Mouse (Mus musculus): ENCODE data around the gene Sprr2j-ps. TPM values are rescaled to one million over a fixed set of nuclear protein-coding genes. Genes with fewer than 3 reads are reported as not detected.

The Sprr2j-ps gene
- not detected in 2 replicates for polyA plus RNA-seq (2014; fragmentation: Nextera tagmentation; extraction: Ambion mirVana)

- Histone ChIP-seq H3K36me3 (ENCODE audit: control insufficient read depth, insufficient read depth, low read length) (no peaks in the 10 kb centered on the region), H3K4me1 (ENCODE audit: control insufficient read depth, insufficient read depth, low read length) (no peaks in the 10 kb centered on the region), H3K27me3 (replicated peaks; ENCODE audit: control insufficient read depth, insufficient read depth, low read length) (no peaks in the 10 kb centered on the region), H3K27ac (ENCODE audit: low read depth, low read length) (no peak within 1 kb of the TSS), H3K4me3 (ENCODE audit: low read depth, low read length) (no peak within 1 kb of the TSS), H3K9ac (ENCODE audit: low read length) (no peak within 1 kb of the TSS), H3K4me2 (ENCODE audit: low read length) (no peak within 1 kb of the TSS), H3K9me3 (replicated peaks; ENCODE audit: control insufficient read depth, low read length) (no peaks in the 10 kb centered on the region)
- WGBS = 91% methylated on average over 2 of the region's 2 CpGs
- no peak for ATAC-seq
- no peak for DNase-seq (ENCODE audit: low spot score)
Observed at GRCm38 (mm10) chr3:92417782-92418181, at the start of gene Sprr2j-ps. Gene Sprr2j-ps, plus strand, starts transcription at chr3:92418082.

- DNase-seq (ENCODE audit: low spot score) (no peak), ATAC-seq (no peak)
- H3K4me2 ChIP-seq (ENCODE audit: low read length) = no peak overlapping the region
- H3K27ac ChIP-seq (ENCODE audit: low read depth, low read length) = no peak overlapping the region
- no peaks in the 10 kb centered on the region for H3K27me3 ChIP-seq (replicated peaks; ENCODE audit: control insufficient read depth, insufficient read depth, low read length)
- no peak overlapping the region for H3K4me3 ChIP-seq (ENCODE audit: low read depth, low read length)
- no peaks in the 10 kb centered on the region for H3K36me3 ChIP-seq (ENCODE audit: control insufficient read depth, insufficient read depth, low read length)
- no peak overlapping the region for H3K9ac ChIP-seq (ENCODE audit: low read length)
- WGBS = 80% methylated on average over 2 of the region's 2 CpGs
- no peaks in the 10 kb centered on the region for H3K9me3 ChIP-seq (replicated peaks; ENCODE audit: control insufficient read depth, low read length)
- H3K4me1 ChIP-seq (ENCODE audit: control insufficient read depth, insufficient read depth, low read length) = no peaks in the 10 kb centered on the region
Observed at GRCm38 (mm10) chr3:92373613-92374012, 44.3 kb upstream of the Sprr2j-ps start.

GRCm38 (mm10) chr3:92385385-92385784 is 32.5 kb upstream of the Sprr2j-ps start, which contains the start of gene Sprr2h:
Gene Sprr2h, plus strand, starts transcription at chr3:92385685.
- 83% methylated on average over 1 of the region's 1 CpGs for WGBS
- no peak within 1 kb of the TSS for H3K4me3 ChIP-seq (ENCODE audit: low read depth, low read length)
- no peak within 1 kb of the TSS for H3K4me2 ChIP-seq (ENCODE audit: low read length)
- no peak within 1 kb of the TSS for H3K27ac ChIP-seq (ENCODE audit: low read depth, low read length)
- no peak for ATAC-seq
- H3K27me3 ChIP-seq (replicated peaks; ENCODE audit: control insufficient read depth, insufficient read depth, low read length) = no peaks in the 10 kb centered on the region
- H3K4me1 ChIP-seq (ENCODE audit: control insufficient read depth, insufficient read depth, low read length) = no peaks in the 10 kb centered on the region
- H3K36me3 ChIP-seq (ENCODE audit: control insufficient read depth, insufficient read depth, low read length) = no peaks in the 10 kb centered on the region
- H3K9me3 ChIP-seq (replicated peaks; ENCODE audit: control insufficient read depth, low read length) = no peaks in the 10 kb centered on the region
- H3K9ac ChIP-seq (ENCODE audit: low read length) = no peak within 1 kb of the TSS
- no peak for DNase-seq (ENCODE audit: low spot score)

- H3K9me3 ChIP-seq (replicated peaks; ENCODE audit: control insufficient read depth, low read length) = no peaks in the 10 kb centered on the region
- no peaks in the 10 kb centered on the region for H3K36me3 ChIP-seq (ENCODE audit: control insufficient read depth, insufficient read depth, low read length)
- ATAC-seq = no peak
- WGBS = 51% methylated on average over 1 of the region's 1 CpGs
- H3K4me1 ChIP-seq (ENCODE audit: control insufficient read depth, insufficient read depth, low read length) = no peaks in the 10 kb centered on the region
- peak; percentile 1 for DNase-seq (ENCODE audit: low spot score)
- H3K4me2 ChIP-seq (ENCODE audit: low read length) = no peak overlapping the region
- H3K27ac ChIP-seq (ENCODE audit: low read depth, low read length) = no peak overlapping the region
- no peaks in the 10 kb centered on the region for H3K27me3 ChIP-seq (replicated peaks; ENCODE audit: control insufficient read depth, insufficient read depth, low read length)
- H3K9ac ChIP-seq (ENCODE audit: low read length) = no peak overlapping the region
- H3K4me3 ChIP-seq (ENCODE audit: low read depth, low read length) = no peak overlapping the region
Observed at GRCm38 (mm10) chr3:92394301-92394700, 23.6 kb upstream of the Sprr2j-ps start.

- no peak within 1 kb of the TSS for H3K27ac ChIP-seq (ENCODE audit: low read depth, low read length)
- no peak within 1 kb of the TSS for H3K4me2 ChIP-seq (ENCODE audit: low read length)
- H3K4me1 ChIP-seq (ENCODE audit: control insufficient read depth, insufficient read depth, low read length) = no peaks in the 10 kb centered on the region
- H3K36me3 ChIP-seq (ENCODE audit: control insufficient read depth, insufficient read depth, low read length) = no peaks in the 10 kb centered on the region
- 88% methylated on average over 2 of the region's 2 CpGs for WGBS
- no peak within 1 kb of the TSS for H3K4me3 ChIP-seq (ENCODE audit: low read depth, low read length)
- DNase-seq (ENCODE audit: low spot score) (no peak), ATAC-seq (no peak)
- H3K27me3 ChIP-seq (replicated peaks; ENCODE audit: control insufficient read depth, insufficient read depth, low read length) = no peaks in the 10 kb centered on the region
- no peak within 1 kb of the TSS for H3K9ac ChIP-seq (ENCODE audit: low read length)
- H3K9me3 ChIP-seq (replicated peaks; ENCODE audit: control insufficient read depth, low read length) = no peaks in the 10 kb centered on the region
Observed at GRCm38 (mm10) chr3:92407691-92408090, 10.2 kb upstream of the Sprr2j-ps start, which contains the start of gene Sprr2i. Gene Sprr2i, plus strand, starts transcription at chr3:92407991.

- 93% methylated on average over 6 of the region's 6 CpGs for WGBS
- Histone ChIP-seq H3K27me3 (replicated peaks; ENCODE audit: control insufficient read depth, insufficient read depth, low read length) (no peaks in the 10 kb centered on the region), H3K36me3 (ENCODE audit: control insufficient read depth, insufficient read depth, low read length) (no peaks in the 10 kb centered on the region), H3K9ac (ENCODE audit: low read length) (no peak within 1 kb of the TSS), H3K9me3 (replicated peaks; ENCODE audit: control insufficient read depth, low read length) (0 out of 2 replicates have a peak, but pooled peaks cover 2% of the 10 kb centered on the region), H3K4me2 (ENCODE audit: low read length) (no peak within 1 kb of the TSS), H3K4me3 (ENCODE audit: low read depth, low read length) (no peak within 1 kb of the TSS), H3K4me1 (ENCODE audit: control insufficient read depth, insufficient read depth, low read length) (no peaks in the 10 kb centered on the region), H3K27ac (ENCODE audit: low read depth, low read length) (no peak within 1 kb of the TSS)
- ATAC-seq (no peak), DNase-seq (ENCODE audit: low spot score) (no peak)
Observed at GRCm38 (mm10) chr3:92429323-92429722, 11.4 kb downstream of the Sprr2j-ps start, which contains the start of gene Gm9774. Gene Gm9774, minus strand, starts transcription at chr3:92429423.

GRCm38 (mm10) chr3:92432282-92432681 is 14.4 kb downstream of the Sprr2j-ps start, which contains the start of gene Sprr2k:
Gene Sprr2k, plus strand, starts transcription at chr3:92432582.
- Histone ChIP-seq H3K27me3 (replicated peaks; ENCODE audit: control insufficient read depth, insufficient read depth, low read length) (no peaks in the 10 kb centered on the region), H3K4me3 (ENCODE audit: low read depth, low read length) (no peak within 1 kb of the TSS), H3K36me3 (ENCODE audit: control insufficient read depth, insufficient read depth, low read length) (no peaks in the 10 kb centered on the region), H3K9me3 (replicated peaks; ENCODE audit: control insufficient read depth, low read length) (0 out of 2 replicates have a peak, but pooled peaks cover 2% of the 10 kb centered on the region), H3K27ac (ENCODE audit: low read depth, low read length) (no peak within 1 kb of the TSS), H3K9ac (ENCODE audit: low read length) (no peak within 1 kb of the TSS), H3K4me1 (ENCODE audit: control insufficient read depth, insufficient read depth, low read length) (no peaks in the 10 kb centered on the region), H3K4me2 (ENCODE audit: low read length) (no peak within 1 kb of the TSS)
- WGBS = 85% methylated on average over 2 of the region's 2 CpGs
- ATAC-seq (no peak), DNase-seq (ENCODE audit: low spot score) (no peak)

GRCm38 (mm10) chr3:92438689-92439088 is 20.8 kb downstream of the Sprr2j-ps start, which contains the start of gene Sprr1b:
Gene Sprr1b, minus strand, starts transcription at chr3:92438789.
- WGBS = 93% methylated on average over 3 of the region's 3 CpGs
- H3K4me2 ChIP-seq (ENCODE audit: low read length) = no peak within 1 kb of the TSS
- H3K4me1 ChIP-seq (ENCODE audit: control insufficient read depth, insufficient read depth, low read length) = no peaks in the 10 kb centered on the region
- DNase-seq (ENCODE audit: low spot score) (no peak), ATAC-seq (no peak)
- no peaks in the 10 kb centered on the region for H3K9me3 ChIP-seq (replicated peaks; ENCODE audit: control insufficient read depth, low read length)
- H3K4me3 ChIP-seq (ENCODE audit: low read depth, low read length) = no peak within 1 kb of the TSS
- no peak within 1 kb of the TSS for H3K27ac ChIP-seq (ENCODE audit: low read depth, low read length)
- H3K36me3 ChIP-seq (ENCODE audit: control insufficient read depth, insufficient read depth, low read length) = no peaks in the 10 kb centered on the region
- H3K27me3 ChIP-seq (replicated peaks; ENCODE audit: control insufficient read depth, insufficient read depth, low read length) = no peaks in the 10 kb centered on the region
- no peak within 1 kb of the TSS for H3K9ac ChIP-seq (ENCODE audit: low read length)

- Histone ChIP-seq H3K27ac (ENCODE audit: low read depth, low read length) (no peak overlapping the region), H3K4me1 (ENCODE audit: control insufficient read depth, insufficient read depth, low read length) (no peaks in the 10 kb centered on the region), H3K4me3 (ENCODE audit: low read depth, low read length) (no peak overlapping the region), H3K9me3 (replicated peaks; ENCODE audit: control insufficient read depth, low read length) (no peaks in the 10 kb centered on the region), H3K4me2 (ENCODE audit: low read length) (no peak overlapping the region), H3K27me3 (replicated peaks; ENCODE audit: control insufficient read depth, insufficient read depth, low read length) (no peaks in the 10 kb centered on the region), H3K9ac (ENCODE audit: low read length) (no peak overlapping the region), H3K36me3 (ENCODE audit: control insufficient read depth, insufficient read depth, low read length) (no peaks in the 10 kb centered on the region)
- DNase-seq (ENCODE audit: low spot score) (no peak), ATAC-seq (no peak)
- 91% methylated on average over 3 of the region's 3 CpGs for WGBS
Observed at GRCm38 (mm10) chr3:92440177-92440576, 22.3 kb downstream of the Sprr2j-ps start.

All from forebrain, embryonic 14.5 days (tissue).